Mouse (Mus musculus) limb, embryonic 10.5 days (tissue): ENCODE measurements around the gene Gbx1. TPM values are rescaled to one million over a fixed set of nuclear protein-coding genes. Genes with fewer than 3 reads are reported as not detected.

ENCODE experiments used
- DNase-seq: peaks from one replicate; pipeline ENCODE4 v3.0.0-alpha.2; 2017; ENCODE audit warnings: low spot score
- H3K27ac ChIP-seq: fragments of 300-500 bp; sonication (generic); 2 replicates; pipeline ENCODE4 v1.5.1; 2016; ENCODE audit warnings: mild to moderate bottlenecking
- H3K27me3 ChIP-seq: fragments of 300-500 bp; sonication (generic); 2 replicates; pipeline ENCODE4 v1.6.1; 2016; ENCODE audit warnings: low read depth, mild to moderate bottlenecking; ENCODE audit not compliant: poor library complexity, severe bottlenecking
- H3K36me3 ChIP-seq: fragments of 300-500 bp; sonication (generic); 2 replicates; pipeline ENCODE4 v1.6.1; 2016; ENCODE audit warnings: mild to moderate bottlenecking, moderate library complexity
- H3K4me1 ChIP-seq: fragments of 300-500 bp; sonication (generic); 2 replicates; pipeline ENCODE4 v1.6.1; 2016
- H3K4me3 ChIP-seq: fragments of 300-500 bp; sonication (generic); 2 replicates; pipeline ENCODE4 v1.5.1; 2016; ENCODE audit warnings: mild to moderate bottlenecking, moderate library complexity
- H3K9me3 ChIP-seq: fragments of 300-500 bp; sonication (generic); replicated peaks from 2 replicates; pipeline ENCODE4 v1.6.1; 2016; ENCODE audit warnings: mild to moderate bottlenecking
- WGBS: fragments of 180-500 bp; shearing (Covaris S2); methylation state at CpG from one replicate; pipeline ENCODE4 v1.1.7; 2016; 5-methylcytosine and 5-hydroxymethylcytosine counted together
- polyA plus RNA-seq: library from polyadenylated mRNA; unstranded; fragments of >200 nt; fragmentation: Nextera tagmentation; extraction: Ambion mirVana; gene quantifications from 2 replicates; pipeline ENCODE4 v1.2.1, GENCODE M21; 2016

Gene Gbx1
- polyA plus RNA-seq, 1 experiment from 2014 or later = not detected

DNA sequence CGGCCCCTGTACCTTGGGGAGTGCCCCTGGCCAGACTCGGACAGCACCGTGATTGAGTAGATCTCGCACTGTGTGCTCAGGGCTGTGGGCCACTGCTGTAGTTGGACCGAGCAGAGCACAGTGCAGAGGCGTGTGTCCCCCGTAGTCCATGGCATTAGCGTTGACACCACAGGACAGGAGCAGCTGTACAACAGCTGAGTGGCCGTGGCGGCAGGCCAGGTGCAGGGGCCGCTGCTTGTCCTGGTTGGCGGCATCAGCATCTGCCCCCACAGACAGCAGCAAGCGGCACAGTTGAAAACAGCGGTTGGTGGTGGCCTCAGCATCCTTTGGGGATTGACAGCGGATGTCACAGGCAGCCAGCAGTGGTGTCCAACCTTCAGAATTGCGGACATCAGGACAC, 10.6 kb upstream of the Gbx1 start:
- Histone ChIP-seq H3K27me3 (peaks cover 71% of the 10 kb centered on the region), H3K9me3 (no peaks in the 10 kb centered on the region)

DNA sequence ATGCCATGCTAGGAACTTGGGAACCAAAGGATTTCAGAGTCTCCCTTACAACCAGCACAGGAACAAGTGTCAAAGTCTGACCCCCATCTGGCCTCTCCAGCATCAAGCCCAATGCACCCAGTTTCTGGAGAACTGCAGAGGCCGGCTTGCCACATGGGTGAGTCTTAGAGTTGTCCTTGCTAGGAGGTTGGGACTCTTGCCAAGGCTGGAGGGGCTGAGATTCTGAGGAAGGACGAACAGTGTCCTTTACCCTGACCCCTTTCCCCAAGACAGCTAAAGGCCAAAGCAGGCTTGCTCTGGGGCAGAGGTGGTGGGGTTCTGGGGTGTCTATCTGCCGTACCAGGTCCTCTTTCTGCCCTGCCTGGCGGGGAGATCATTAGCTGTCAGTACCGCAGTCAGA, 9.5 kb upstream of the Gbx1 start:
- Histone ChIP-seq H3K27ac (no peak overlapping the region), H3K4me1 (peaks cover 25% of the 10 kb centered on the region), H3K4me3 (no peak overlapping the region), H3K9me3 (no peaks in the 10 kb centered on the region), H3K36me3 (no peaks in the 10 kb centered on the region), H3K27me3 (peaks cover 76% of the 10 kb centered on the region)
- no peak for DNase-seq
- 79% methylated on average over 5 of the region's 5 CpGs for WGBS

More for the DNA sequence above, 10.6 kb upstream of the Gbx1 start:
- 73% methylated on average over 16 of the region's 16 CpGs for WGBS
- DNase-seq = no peak
- Histone ChIP-seq H3K36me3 (no peaks in the 10 kb centered on the region), H3K4me3 (no peak overlapping the region), H3K4me1 (peaks cover 25% of the 10 kb centered on the region), H3K27ac (no peak overlapping the region)

DNA sequence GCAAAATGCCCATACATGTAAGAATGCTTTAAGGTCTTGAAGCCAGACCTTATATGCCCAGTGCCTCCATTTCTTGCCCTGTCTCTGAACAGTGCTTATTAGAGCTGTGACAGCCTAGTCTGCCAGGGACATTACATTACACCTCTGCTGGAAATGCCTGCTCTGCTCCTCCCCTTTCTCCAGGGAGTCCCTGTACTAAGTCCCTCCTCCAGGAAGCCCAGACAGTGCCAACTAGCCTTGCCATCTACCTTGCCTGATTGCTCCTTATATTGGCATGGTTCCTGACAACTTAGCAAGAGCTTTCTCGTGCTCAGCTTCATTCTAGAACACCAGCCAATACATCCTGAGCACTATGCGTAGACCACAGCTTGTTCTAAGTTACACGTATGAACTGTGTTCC, 8.7 kb upstream of the Gbx1 start:
- DNase-seq = no peak
- WGBS = 90% methylated on average over 3 of the region's 3 CpGs
- H3K27me3 ChIP-seq = peaks cover 80% of the 10 kb centered on the region

DNA sequence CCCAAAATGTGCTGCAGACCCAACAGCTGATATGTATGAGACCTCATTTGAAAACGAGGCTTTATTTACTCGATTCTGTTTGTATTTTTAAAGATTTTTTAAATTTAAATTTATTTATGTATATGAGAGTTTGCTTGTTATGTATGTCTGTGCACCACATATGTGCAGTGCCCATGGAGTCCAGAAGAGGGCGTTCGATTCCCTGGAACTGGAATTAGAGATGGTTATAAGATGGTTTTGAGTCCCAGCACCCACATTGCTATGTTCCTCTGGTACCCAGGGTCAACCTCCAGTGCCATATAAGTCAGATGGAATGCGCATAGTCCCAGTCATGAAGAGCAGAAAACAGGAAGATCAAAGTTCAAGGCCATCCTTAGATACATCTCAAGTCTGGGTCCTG, 7.3 kb upstream of the Gbx1 start:
- no peak for DNase-seq
- peaks cover 78% of the 10 kb centered on the region for H3K27me3 ChIP-seq
- peaks cover 10% of the 10 kb centered on the region; the same call in 1 of the 2 replicates for H3K4me1 ChIP-seq
- no peaks in the 10 kb centered on the region for H3K9me3 ChIP-seq
- no peak overlapping the region for H3K27ac ChIP-seq
- WGBS = 56% methylated on average over 5 of the region's 5 CpGs
- no peaks in the 10 kb centered on the region for H3K36me3 ChIP-seq
- H3K4me3 ChIP-seq = no peak overlapping the region

More for the DNA sequence above, 8.7 kb upstream of the Gbx1 start:
- Histone ChIP-seq H3K27ac (no peak overlapping the region), H3K4me3 (no peak overlapping the region), H3K4me1 (peaks cover 17% of the 10 kb centered on the region), H3K36me3 (no peaks in the 10 kb centered on the region), H3K9me3 (no peaks in the 10 kb centered on the region)

DNA sequence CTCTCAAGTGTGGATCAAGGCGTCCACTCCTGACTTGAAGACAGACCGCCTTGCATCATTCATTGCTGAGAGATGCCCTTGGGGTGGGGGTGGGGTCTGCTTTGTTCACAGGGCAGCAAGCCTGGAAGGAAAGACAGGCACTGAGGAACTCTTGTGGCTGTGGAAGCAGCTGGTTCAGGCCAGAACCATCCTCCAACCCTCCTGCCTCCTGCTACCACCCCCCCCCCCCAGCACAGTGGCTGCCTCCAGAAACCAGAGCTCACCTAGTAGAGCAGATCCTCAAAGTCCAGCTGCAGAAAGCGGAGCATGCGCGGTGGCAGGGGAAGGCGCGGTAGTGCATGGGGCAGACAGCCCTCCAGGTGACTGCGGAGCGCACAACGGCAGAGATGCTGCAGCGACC, 6.4 kb upstream of the Gbx1 start:
- 60% methylated on average over 11 of the region's 11 CpGs for WGBS
- H3K4me3 ChIP-seq = no peak overlapping the region
- peaks cover 10% of the 10 kb centered on the region; the same call in 1 of the 2 replicates for H3K4me1 ChIP-seq
- H3K36me3 ChIP-seq = no peaks in the 10 kb centered on the region
- no peak overlapping the region for H3K27ac ChIP-seq
- DNase-seq = no peak
- no peaks in the 10 kb centered on the region for H3K9me3 ChIP-seq
- peaks cover 80% of the 10 kb centered on the region for H3K27me3 ChIP-seq

DNA sequence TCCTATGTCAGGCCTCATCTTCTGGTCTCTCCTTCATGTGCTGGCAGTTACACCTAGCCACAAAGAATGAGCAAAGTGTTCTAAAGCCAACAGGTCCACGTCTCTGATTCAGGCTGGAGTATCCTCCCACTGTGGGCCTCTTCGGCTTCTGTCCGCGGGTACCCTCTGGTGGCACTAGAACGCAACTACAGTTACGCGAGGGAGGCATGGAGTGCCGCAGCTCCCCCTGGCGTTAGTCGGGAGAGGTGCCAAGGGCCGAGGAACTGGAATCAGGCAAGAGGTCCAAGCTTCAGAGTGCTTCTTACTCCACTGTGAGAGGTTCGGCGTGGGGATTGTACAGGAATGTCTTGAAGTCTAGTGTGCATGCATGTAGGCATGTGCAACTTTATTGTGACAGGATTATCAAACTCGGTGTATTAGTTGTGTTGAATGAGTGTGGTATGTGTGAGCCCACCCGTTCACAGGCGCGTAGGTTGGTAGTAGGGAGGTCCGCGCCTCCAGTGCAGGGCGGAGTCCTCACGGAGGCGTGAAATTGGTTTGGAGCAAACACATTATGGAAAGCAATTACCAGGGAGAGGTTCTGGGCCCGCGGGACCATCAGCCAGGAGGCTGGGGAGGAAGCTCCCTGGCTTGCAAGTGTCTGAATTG, 3.2 kb upstream of the Gbx1 start:
- Histone ChIP-seq H3K27ac (no peak overlapping the region), H3K4me1 (peaks cover 20% of the 10 kb centered on the region), H3K36me3 (no peaks in the 10 kb centered on the region), H3K27me3 (peaks cover 92% of the 10 kb centered on the region), H3K4me3 (no peak overlapping the region), H3K9me3 (no peaks in the 10 kb centered on the region)
- 18% methylated on average over 24 of the region's 24 CpGs for WGBS
- peak; percentile 92 for DNase-seq

DNA sequence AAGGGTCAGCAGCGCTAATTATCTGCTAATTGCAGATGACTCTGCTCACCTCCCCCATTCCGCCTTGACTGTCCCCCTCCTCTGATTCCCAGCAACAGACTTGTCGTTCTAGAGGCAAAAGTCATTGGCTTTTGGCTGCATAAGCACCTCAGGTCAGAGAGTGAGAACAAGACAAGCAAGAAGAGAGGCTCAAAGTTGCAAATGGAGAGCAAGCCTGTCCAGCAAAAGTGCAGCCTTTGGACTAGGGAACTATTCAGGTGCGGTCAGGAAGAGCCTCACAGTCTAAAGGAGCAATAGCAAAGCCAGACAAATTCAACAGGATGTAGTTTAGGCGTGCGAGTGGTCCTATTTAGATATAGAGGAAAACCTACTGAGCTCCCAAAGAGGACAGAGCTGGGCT, 778 bp upstream of the Gbx1 start:
- Histone ChIP-seq H3K36me3 (no peaks in the 10 kb centered on the region), H3K9me3 (no peaks in the 10 kb centered on the region), H3K27me3 (peaks cover 98% of the 10 kb centered on the region), H3K4me1 (peaks cover 18% of the 10 kb centered on the region), H3K27ac (no peak overlapping the region), H3K4me3 (no peak overlapping the region; the same call in 1 of the 2 replicates)
- no peak for DNase-seq
- WGBS = 15% methylated on average over 6 of the region's 6 CpGs

DNA sequence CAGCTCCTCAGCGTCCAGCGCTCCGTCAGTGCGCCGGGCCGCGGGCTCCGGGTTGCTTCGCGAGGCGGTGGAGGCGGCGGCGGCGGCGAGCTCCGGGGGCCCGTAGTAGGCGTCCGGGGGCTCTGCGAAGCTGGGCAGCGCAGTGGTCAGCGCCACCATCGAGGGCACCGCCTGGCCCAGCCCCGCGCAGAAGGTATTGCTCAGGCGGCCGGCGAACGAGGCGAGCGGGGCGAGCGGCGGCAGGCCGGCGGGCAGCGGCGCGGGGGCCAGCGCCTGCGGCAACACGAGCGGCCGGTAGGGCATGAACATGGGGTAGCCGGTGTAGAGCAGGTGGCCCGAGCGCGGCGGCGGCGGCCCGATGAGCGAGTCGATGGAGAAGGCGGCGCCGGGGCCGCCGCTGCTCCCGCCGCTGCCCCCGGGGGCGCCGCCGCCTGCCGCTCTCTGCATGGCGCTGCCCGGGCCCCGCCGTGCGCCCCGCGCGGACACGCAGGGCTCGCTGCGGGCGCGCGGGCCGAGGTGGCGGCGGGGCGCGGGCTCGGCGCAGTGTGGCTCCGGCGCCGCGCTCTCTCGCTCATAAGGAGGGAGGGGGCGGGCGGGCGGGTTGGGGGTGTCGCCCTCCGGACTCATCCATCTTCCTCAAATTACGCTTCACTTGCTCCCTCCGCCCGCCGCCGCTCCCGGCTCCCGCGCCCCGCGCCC, 663 bp downstream of the Gbx1 start:
- peak overlapping the region; percentile 40; the same call in 1 of the 2 replicates for H3K27ac ChIP-seq
- H3K4me3 ChIP-seq = peak overlapping the region; percentile 50
- no peaks in the 10 kb centered on the region for H3K9me3 ChIP-seq
- peaks cover 98% of the 10 kb centered on the region for H3K27me3 ChIP-seq
- peak; percentile 66 for DNase-seq
- H3K4me1 ChIP-seq = peaks cover 18% of the 10 kb centered on the region
- WGBS = under 1% methylated on average over 83 of the region's 109 CpGs
- no peaks in the 10 kb centered on the region for H3K36me3 ChIP-seq

DNA sequence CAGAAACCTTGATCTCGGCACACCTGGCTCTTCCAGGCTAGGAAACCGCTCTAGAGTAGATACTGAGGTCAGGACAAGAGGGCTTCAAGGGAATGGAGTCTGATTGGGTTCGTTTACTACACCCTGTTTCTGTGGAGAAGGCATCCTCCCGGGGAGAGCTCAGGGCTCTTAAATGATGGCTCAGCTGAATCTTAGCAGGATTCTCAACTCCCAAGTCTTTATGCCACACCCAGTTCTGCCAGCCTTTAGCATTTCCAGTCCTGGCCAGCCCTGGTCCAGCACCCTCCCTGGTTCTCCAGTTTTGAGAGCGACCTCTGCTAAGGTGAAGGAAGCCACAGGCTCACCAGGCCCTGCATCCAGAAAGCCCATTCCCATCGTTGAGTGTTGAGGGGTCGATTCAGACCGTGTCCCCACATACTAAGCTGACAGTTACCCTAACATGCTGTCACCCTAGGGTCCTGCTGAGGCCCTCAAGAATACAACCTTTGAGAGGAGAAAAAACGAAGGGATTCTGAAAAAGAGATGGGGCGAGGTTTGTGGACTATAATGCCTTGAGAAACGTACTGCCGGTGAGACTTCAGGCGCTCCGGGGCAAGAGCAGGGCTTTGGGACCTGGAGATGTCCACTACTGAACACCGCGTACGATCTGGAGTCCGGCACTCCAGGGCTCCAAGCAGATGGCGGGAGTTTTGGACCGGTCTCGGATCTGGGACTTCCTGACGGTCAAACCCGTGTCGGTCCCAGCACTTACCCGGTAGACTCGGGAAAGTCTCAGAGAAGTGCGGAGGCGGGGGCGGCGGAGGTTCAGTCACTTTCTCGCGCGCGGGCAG, 1.4 kb downstream of the Gbx1 start:
- WGBS = 4% methylated on average over 34 of the region's 34 CpGs
- no peak for DNase-seq
- H3K9me3 ChIP-seq = no peaks in the 10 kb centered on the region
- no peaks in the 10 kb centered on the region for H3K36me3 ChIP-seq
- peaks cover 98% of the 10 kb centered on the region for H3K27me3 ChIP-seq
- peaks cover 18% of the 10 kb centered on the region for H3K4me1 ChIP-seq
- H3K27ac ChIP-seq = no peak overlapping the region
- H3K4me3 ChIP-seq = peak overlapping the region; percentile 50

DNA sequence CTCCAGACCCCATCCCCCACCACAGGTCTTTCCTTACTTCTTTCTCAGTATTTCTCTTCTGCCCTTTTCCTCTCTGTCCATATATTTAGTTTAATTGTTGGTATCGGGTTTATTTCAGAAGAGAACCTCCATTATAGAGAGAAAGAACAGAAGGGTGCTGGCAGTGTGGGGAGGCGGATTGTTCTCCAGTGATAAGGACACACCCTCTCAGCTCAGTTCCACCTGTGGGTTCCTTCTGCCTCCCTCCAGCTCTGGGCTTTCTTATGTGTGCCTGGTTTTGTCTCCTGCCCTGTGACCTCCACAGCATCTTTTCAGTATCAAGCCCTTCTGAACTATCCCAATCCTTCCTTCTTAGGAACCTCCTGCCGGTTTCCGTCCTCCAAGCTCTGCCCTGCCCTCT, 2.5 kb downstream of the Gbx1 start:
- Histone ChIP-seq H3K4me3 (no peak overlapping the region), H3K9me3 (no peaks in the 10 kb centered on the region), H3K27ac (no peak overlapping the region), H3K4me1 (peaks cover 18% of the 10 kb centered on the region), H3K27me3 (peaks cover 100% of the 10 kb centered on the region), H3K36me3 (no peaks in the 10 kb centered on the region)
- DNase-seq = no peak
- 22% methylated on average over 4 of the region's 4 CpGs for WGBS

DNA sequence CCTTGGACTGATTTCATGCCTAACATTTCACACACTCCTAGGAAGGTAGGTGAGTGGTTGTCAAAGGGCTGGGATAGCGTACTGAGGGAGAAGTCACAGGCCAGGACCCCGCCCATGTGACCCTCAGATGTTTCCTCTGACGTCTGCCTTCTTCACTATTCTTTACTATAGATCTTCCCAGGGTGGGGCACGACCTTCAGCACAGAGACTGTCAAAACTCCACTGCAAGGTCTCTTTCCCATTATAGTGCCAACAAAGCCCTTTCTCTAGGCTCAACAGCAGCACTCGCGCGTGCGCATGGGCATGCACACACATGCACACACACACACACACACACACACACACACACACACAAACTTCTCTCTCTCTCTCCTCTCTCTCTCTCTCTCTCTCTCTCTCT, 3.2 kb downstream of the Gbx1 start:
- 50% methylated on average over 8 of the region's 8 CpGs for WGBS
- no peaks in the 10 kb centered on the region for H3K36me3 ChIP-seq
- no peak for DNase-seq
- peaks cover 18% of the 10 kb centered on the region for H3K4me1 ChIP-seq
- H3K27me3 ChIP-seq = peaks cover 99% of the 10 kb centered on the region
- no peak overlapping the region for H3K27ac ChIP-seq
- no peaks in the 10 kb centered on the region for H3K9me3 ChIP-seq
- no peak overlapping the region for H3K4me3 ChIP-seq

DNA sequence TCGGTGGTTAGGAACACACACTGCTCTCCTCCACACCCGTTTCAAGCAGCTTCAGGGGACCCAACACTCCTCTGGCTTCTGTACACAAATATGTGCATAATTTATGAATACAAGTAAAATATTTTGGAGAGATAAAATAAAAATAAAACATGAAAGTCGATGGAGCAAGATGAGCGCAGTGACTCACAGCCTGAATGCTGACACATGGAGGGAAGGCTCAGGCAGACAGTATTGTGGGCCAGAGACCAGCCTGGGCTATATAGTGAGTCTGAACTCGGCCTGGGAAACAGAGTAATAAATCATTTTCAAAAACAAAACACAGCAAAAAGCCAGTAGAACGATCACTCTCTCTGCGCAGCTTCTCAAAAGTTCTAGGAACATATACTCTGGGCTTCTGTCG, 5.6 kb downstream of the Gbx1 start:
- Histone ChIP-seq H3K27ac (no peak overlapping the region), H3K36me3 (no peaks in the 10 kb centered on the region), H3K9me3 (no peaks in the 10 kb centered on the region), H3K4me3 (no peak overlapping the region), H3K27me3 (peaks cover 95% of the 10 kb centered on the region), H3K4me1 (peaks cover 15% of the 10 kb centered on the region)
- 66% methylated on average over 8 of the region's 8 CpGs for WGBS
- DNase-seq = no peak

DNA sequence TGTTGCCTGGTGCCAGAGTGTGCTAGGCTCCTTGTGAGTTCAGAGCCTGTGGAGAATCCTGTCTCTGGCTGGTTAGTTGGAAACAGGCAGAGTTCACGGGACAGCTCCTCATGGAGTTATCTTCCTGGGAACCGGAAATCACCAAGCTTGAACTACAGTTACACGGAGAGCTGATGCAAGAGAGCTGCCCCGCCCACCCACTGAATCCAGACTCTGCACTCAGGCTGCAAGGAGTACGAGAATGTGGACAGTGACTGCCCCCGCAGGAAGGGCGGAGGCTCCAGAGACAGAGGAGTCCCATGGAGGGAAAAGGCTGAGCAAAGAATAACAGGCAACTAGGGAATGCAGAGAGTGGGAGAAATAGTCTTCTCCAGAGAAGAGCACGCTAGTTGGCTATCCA, 14.7 kb downstream of the Gbx1 start:
- 57% methylated on average over 8 of the region's 8 CpGs for WGBS
- H3K27me3 ChIP-seq = peaks cover 35% of the 10 kb centered on the region

More for the DNA sequence above, 14.7 kb downstream of the Gbx1 start:
- peaks cover 19% of the 10 kb centered on the region for H3K4me1 ChIP-seq
- H3K36me3 ChIP-seq = no peaks in the 10 kb centered on the region
- DNase-seq = no peak
- H3K4me3 ChIP-seq = no peak overlapping the region
- no peaks in the 10 kb centered on the region for H3K9me3 ChIP-seq
- H3K27ac ChIP-seq = no peak overlapping the region
